Mouse (Mus musculus) urinary bladder, postnatal 14 days (tissue): ENCODE data around the gene Klhl3.
"Not testable (repeated sequence)": the region's sequence is repeated elsewhere in the genome, so short reads cannot be mapped to it uniquely, and the experiment has no call there.

Experiments used
- DNase-seq: peaks from one replicate; pipeline ENCODE4 v3.0.0; 2021; ENCODE audit warnings: low spot score

Gene Klhl3

GRCm38 (mm10) chr13:58113061-58113900 lies at the start of gene Klhl3:
TSS of gene Klhl3 (minus strand) at chr13:58113592.
- DNase-seq: peak; percentile 61

GRCm38 (mm10) chr13:58160761-58161160 lies 47.4 kb upstream of the Klhl3 start:
- DNase-seq: no peak

GRCm38 (mm10) chr13:58158099-58158912 lies 44.9 kb upstream of the Klhl3 start:
- DNase-seq: peak; percentile 88

GRCm38 (mm10) chr13:58157447-58158098 lies 44.2 kb upstream of the Klhl3 start, which contains the start of gene Idnk:
TSS of gene Idnk (plus strand) at chr13:58157649.
- peak; percentile 92 for DNase-seq

GRCm38 (mm10) chr13:58157036-58157435 lies 43.6 kb upstream of the Klhl3 start:
- no peak for DNase-seq

GRCm38 (mm10) chr13:58156031-58156430 lies 42.6 kb upstream of the Klhl3 start:
- DNase-seq: no peak

GRCm38 (mm10) chr13:58150442-58150841 lies 37.0 kb upstream of the Klhl3 start:
- no peak for DNase-seq

- no peak for DNase-seq
Measured at GRCm38 (mm10) chr13:58149629-58150028, 36.2 kb upstream of the Klhl3 start.

GRCm38 (mm10) chr13:58149033-58149558 lies 35.7 kb upstream of the Klhl3 start:
- no peak for DNase-seq

GRCm38 (mm10) chr13:58148256-58148831 lies 35.0 kb upstream of the Klhl3 start:
- DNase-seq: peak; percentile 47

GRCm38 (mm10) chr13:58147760-58148159 lies 34.4 kb upstream of the Klhl3 start:
- DNase-seq: no peak

- not testable (repeated sequence) for DNase-seq
Measured at GRCm38 (mm10) chr13:58146603-58147002, 33.2 kb upstream of the Klhl3 start.

- DNase-seq: no peak
Measured at GRCm38 (mm10) chr13:58131692-58132091, 18.3 kb upstream of the Klhl3 start.

- no peak for DNase-seq
Measured at GRCm38 (mm10) chr13:58129687-58130246, 16.4 kb upstream of the Klhl3 start.

GRCm38 (mm10) chr13:58128768-58129671 lies 15.6 kb upstream of the Klhl3 start:
- DNase-seq: peak; percentile 97

- DNase-seq: peak; percentile 95
Measured at GRCm38 (mm10) chr13:58128396-58128767, 15.0 kb upstream of the Klhl3 start, which contains the start of gene Hnrnpa0. TSS of gene Hnrnpa0 (minus strand) at chr13:58128556.

GRCm38 (mm10) chr13:58127766-58128361 lies 14.5 kb upstream of the Klhl3 start:
- DNase-seq: peak; percentile 51

- DNase-seq: no peak
Measured at GRCm38 (mm10) chr13:58126862-58127765, 13.7 kb upstream of the Klhl3 start.

GRCm38 (mm10) chr13:58126126-58126525 lies 12.7 kb upstream of the Klhl3 start:
- DNase-seq: peak; percentile 37
